Mouse (Mus musculus) E14TG2a.4 (cell line): ENCODE data around the gene Hic1.

Experiments used
- H3K27me3 ChIP-seq: 2 replicates; pipeline ENCODE4 v1.6.1; 2014; ENCODE audit warnings: low read length, control low read depth; ENCODE audit not compliant: insufficient read depth
- H3K36me3 ChIP-seq: 2 replicates; pipeline ENCODE4 v1.6.1; 2014; ENCODE audit warnings: low read length, control low read depth; ENCODE audit not compliant: insufficient read depth
- H3K4me1 ChIP-seq: replicated peaks from 2 replicates; pipeline ENCODE4 v1.6.1; 2014; ENCODE audit warnings: low read depth, low read length, control low read depth
- H3K4me3 ChIP-seq: replicated peaks from 2 replicates; pipeline ENCODE4 v1.5.1; 2014; ENCODE audit warnings: mild to moderate bottlenecking, low read length
- H3K9me3 ChIP-seq: 2 replicates; pipeline ENCODE4 v1.6.1; 2014; ENCODE audit warnings: low read length, control low read depth
- CTCF ChIP-seq: conservative IDR thresholded peaks from 2 replicates; pipeline ENCODE4 v1.5.1; 2014; ENCODE audit warnings: low read length
- NANOG ChIP-seq: IDR thresholded peaks from 2 replicates; pipeline ENCODE4 v1.6.1; 2014; ENCODE audit warnings: borderline replicate concordance, low read length, mixed read lengths
- POU5F1 ChIP-seq: IDR thresholded peaks from 2 replicates; pipeline ENCODE4 v1.6.1; 2014; ENCODE audit warnings: low read length, borderline replicate concordance

Gene Hic1

GRCm38 (mm10) chr11:75139122-75139963 is 30.0 kb downstream of the Hic1 start:
- Histone ChIP-seq H3K27me3 (no peaks in the 10 kb centered on the region), H3K36me3 (peaks cover 54% of the 10 kb centered on the region), H3K9me3 (no peaks in the 10 kb centered on the region), H3K4me1 (peaks cover 48% of the 10 kb centered on the region), H3K4me3 (no peak overlapping the region)
- TF ChIP-seq NANOG = no peak
- no peak for TF ChIP-seq POU5F1
- TF ChIP-seq CTCF = no peak

GRCm38 (mm10) chr11:75136666-75137398 is 32.5 kb downstream of the Hic1 start:
- H3K4me3 ChIP-seq = no peak overlapping the region
- no peaks in the 10 kb centered on the region for H3K27me3 ChIP-seq
- H3K9me3 ChIP-seq = no peaks in the 10 kb centered on the region
- H3K4me1 ChIP-seq = peaks cover 48% of the 10 kb centered on the region
- no peak for TF ChIP-seq POU5F1
- no peak for TF ChIP-seq NANOG
- TF ChIP-seq CTCF = no peak
- peaks cover 35% of the 10 kb centered on the region for H3K36me3 ChIP-seq

- H3K27me3 ChIP-seq = no peaks in the 10 kb centered on the region
- TF ChIP-seq POU5F1 (no peak), NANOG (no peak), CTCF (no peak)
- H3K9me3 ChIP-seq = no peaks in the 10 kb centered on the region
- H3K4me1 ChIP-seq = peaks cover 35% of the 10 kb centered on the region
- H3K36me3 ChIP-seq = peaks cover 28% of the 10 kb centered on the region
- no peak overlapping the region for H3K4me3 ChIP-seq
Measured at GRCm38 (mm10) chr11:75135358-75135757, 34.0 kb downstream of the Hic1 start.

GRCm38 (mm10) chr11:75134485-75135068 is 34.7 kb downstream of the Hic1 start:
- Histone ChIP-seq H3K9me3 (no peaks in the 10 kb centered on the region), H3K27me3 (no peaks in the 10 kb centered on the region), H3K36me3 (peaks cover 27% of the 10 kb centered on the region), H3K4me1 (peaks cover 28% of the 10 kb centered on the region), H3K4me3 (no peak overlapping the region)
- TF ChIP-seq CTCF = no peak
- TF ChIP-seq NANOG = no peak
- TF ChIP-seq POU5F1 = no peak

- Histone ChIP-seq H3K4me3 (no peak overlapping the region), H3K27me3 (no peaks in the 10 kb centered on the region), H3K4me1 (peaks cover 22% of the 10 kb centered on the region), H3K9me3 (no peaks in the 10 kb centered on the region), H3K36me3 (peaks cover 22% of the 10 kb centered on the region)
- TF ChIP-seq NANOG (no peak), CTCF (no peak), POU5F1 (no peak)
Measured at GRCm38 (mm10) chr11:75133951-75134350, 35.4 kb downstream of the Hic1 start.

- H3K27me3 ChIP-seq = no peaks in the 10 kb centered on the region
- H3K9me3 ChIP-seq = no peaks in the 10 kb centered on the region
- H3K36me3 ChIP-seq = peaks cover 19% of the 10 kb centered on the region
- H3K4me3 ChIP-seq = no peak overlapping the region
- no peak for TF ChIP-seq POU5F1
- TF ChIP-seq NANOG = no peak
- no peak for TF ChIP-seq CTCF
- peaks cover 20% of the 10 kb centered on the region for H3K4me1 ChIP-seq
Measured at GRCm38 (mm10) chr11:75133391-75133790, 35.9 kb downstream of the Hic1 start.

GRCm38 (mm10) chr11:75132278-75132677 is 37.0 kb downstream of the Hic1 start:
- no peaks in the 10 kb centered on the region for H3K27me3 ChIP-seq
- no peaks in the 10 kb centered on the region for H3K9me3 ChIP-seq
- TF ChIP-seq NANOG = no peak
- no peak for TF ChIP-seq POU5F1
- TF ChIP-seq CTCF = no peak
- H3K4me3 ChIP-seq = no peak overlapping the region
- peaks cover 8% of the 10 kb centered on the region; the same call in 1 of the 2 replicates for H3K36me3 ChIP-seq
- H3K4me1 ChIP-seq = peaks cover 20% of the 10 kb centered on the region

GRCm38 (mm10) chr11:75131300-75131699 is 38.0 kb downstream of the Hic1 start:
- TF ChIP-seq POU5F1 (no peak), NANOG (no peak), CTCF (no peak)
- Histone ChIP-seq H3K9me3 (no peaks in the 10 kb centered on the region), H3K36me3 (peaks cover 6% of the 10 kb centered on the region; the same call in 1 of the 2 replicates), H3K27me3 (no peaks in the 10 kb centered on the region), H3K4me1 (peaks cover 12% of the 10 kb centered on the region), H3K4me3 (no peak overlapping the region)
